Mouse (Mus musculus) heart, adult 2 months (tissue): Measurements from ENCODE around the gene Sec16a. TPM values are rescaled to one million over a fixed set of nuclear protein-coding genes. Genes with fewer than 3 reads are reported as not detected.

ENCODE experiments used
- DNase-seq, 2 experiments: peaks; one replicate each; pipeline ENCODE4 v3.0.0; 2021
- H3K27ac ChIP-seq: fragments of 200-600 bp; 2 replicates; pipeline ENCODE4 v1.8.1; 2022
- H3K27me3 ChIP-seq: fragments of 200-500 bp; 2 replicates; pipeline ENCODE4 v1.6.1; 2012; ENCODE audit warnings: mild to moderate bottlenecking, low read length, inconsistent platforms, mixed read lengths; ENCODE audit not compliant: control insufficient read depth, insufficient read depth
- H3K36me3 ChIP-seq: fragments of 200-500 bp; 2 replicates; pipeline ENCODE4 v1.6.1; 2012; ENCODE audit warnings: low read length, inconsistent platforms; ENCODE audit not compliant: control insufficient read depth, insufficient read depth
- H3K4me1 ChIP-seq: fragments of 200-500 bp; 2 replicates; pipeline ENCODE4 v1.6.1; 2011; ENCODE audit warnings: low read length; ENCODE audit not compliant: control insufficient read depth, insufficient read depth
- H3K4me3 ChIP-seq: fragments of 200-600 bp; 2 replicates; pipeline ENCODE4 v1.8.1; 2022
- H3K79me2 ChIP-seq: fragments of 200-500 bp; replicated peaks from 2 replicates; pipeline ENCODE4 v1.6.1; 2012; ENCODE audit warnings: mild to moderate bottlenecking, inconsistent platforms, low read length, moderate library complexity, mixed read lengths; ENCODE audit not compliant: control insufficient read depth, insufficient read depth
- H3K9ac ChIP-seq: fragments of 200-500 bp; 2 replicates; pipeline ENCODE4 v1.6.1; 2012; ENCODE audit warnings: low read depth, mild to moderate bottlenecking, control low read depth, inconsistent platforms, low read length, mixed read lengths
- CTCF ChIP-seq: fragments of 200-600 bp; IDR thresholded peaks from 2 replicates; pipeline ENCODE4 v1.8.1; 2022; ENCODE audit warnings: antibody characterized with exemption, mild to moderate bottlenecking, moderate library complexity
- EP300 ChIP-seq: fragments of 200-500 bp; IDR thresholded peaks from 2 replicates; pipeline ENCODE4 v1.6.1; 2011; ENCODE audit warnings: low read depth, low read length, control low read depth; ENCODE audit not compliant: insufficient read depth
- POLR2A ChIP-seq: fragments of 200-500 bp; IDR thresholded peaks from 2 replicates; pipeline ENCODE4 v1.6.1; 2011; ENCODE audit warnings: mild to moderate bottlenecking, low read depth, low read length, control low read depth; ENCODE audit not compliant: insufficient read depth
- WGBS: fragments of 180-500 bp; shearing (Covaris S2); methylation state at CpG from one replicate; pipeline ENCODE4 v1.1.7; 2018; 5-methylcytosine and 5-hydroxymethylcytosine counted together
- intact Hi-C: fragments of 180-260 bp; cut with DNase I; formaldehyde crosslinking; loops from one replicate; pipeline ENCODE4 v1.15.1; 2025
- polyA plus RNA-seq: library from polyadenylated mRNA; depleted of rRNA; stranded (reverse); fragments of >200 nt; gene quantifications from 2 replicates; pipeline ENCODE4 v1.2.3, GENCODE M21; 2012
- total RNA-seq, 2 experiments: library from RNA; stranded (reverse); gene quantifications; 2 replicates each; pipeline ENCODE4 v1.2.3; 2021

The Sec16a gene
- total and polyA plus RNA-seq, 3 experiments: 36.3 to 40.4 (median 37.5) TPM

- DNase-seq: peak in 1 of 2 experiments; percentile 79
Observed at GRCm38 (mm10) chr2:26399647-26400046, 45.4 kb downstream of the Sec16a start.

GRCm38 (mm10) chr2:26398978-26399377 is 46.0 kb downstream of the Sec16a start:
- Histone ChIP-seq H3K4me3 (no peak overlapping the region), H3K4me1 (peaks cover 5% of the 10 kb centered on the region), H3K27ac (peak overlapping the region; percentile 48), H3K9ac (no peak overlapping the region), H3K36me3 (no peaks in the 10 kb centered on the region), H3K79me2 (no peaks in the 10 kb centered on the region; the same call in 1 of the 2 replicates), H3K27me3 (no peaks in the 10 kb centered on the region)
- intact Hi-C loops: no loop called here
- 74% methylated on average over 8 of the region's 8 CpGs for WGBS
- 0 out of 2 replicates have a peak, but pooled peaks have one; percentile 34 for TF ChIP-seq EP300
- TF ChIP-seq POLR2A: no peak
- DNase-seq: peak in 1 of 2 experiments; percentile 41

More at GRCm38 (mm10) chr2:26399647-26400046, 45.4 kb downstream of the Sec16a start:
- TF ChIP-seq POLR2A (peak; percentile 23; the same call in 1 of the 2 replicates), EP300 (peak; percentile 85; the same call in 1 of the 2 replicates), CTCF (no peak)
- Histone ChIP-seq H3K36me3 (no peaks in the 10 kb centered on the region), H3K4me1 (peaks cover 5% of the 10 kb centered on the region), H3K9ac (no peak overlapping the region), H3K27ac (peak overlapping the region; percentile 57), H3K27me3 (no peaks in the 10 kb centered on the region), H3K79me2 (no peaks in the 10 kb centered on the region; the same call in 1 of the 2 replicates), H3K4me3 (no peak overlapping the region)
- intact Hi-C loops: no loop called here
- WGBS: 19% methylated on average over 5 of the region's 5 CpGs

GRCm38 (mm10) chr2:26391617-26392016 is 53.4 kb downstream of the Sec16a start:
- intact Hi-C loops: no loop called here
- no peak overlapping the region for H3K4me3 ChIP-seq
- no peak overlapping the region for H3K27ac ChIP-seq
- no peak for TF ChIP-seq POLR2A
- TF ChIP-seq CTCF: no peak
- H3K27me3 ChIP-seq: no peaks in the 10 kb centered on the region
- no peaks in the 10 kb centered on the region for H3K36me3 ChIP-seq
- 83% methylated on average over 6 of the region's 6 CpGs for WGBS
- DNase-seq: no peak
- no peak overlapping the region for H3K9ac ChIP-seq
- peaks cover 3% of the 10 kb centered on the region for H3K4me1 ChIP-seq
- no peaks in the 10 kb centered on the region for H3K79me2 ChIP-seq

- no peak overlapping the region for H3K4me3 ChIP-seq
- no peaks in the 10 kb centered on the region for H3K27me3 ChIP-seq
- TF ChIP-seq CTCF: no peak
- no peak for TF ChIP-seq POLR2A
- TF ChIP-seq EP300: no peak
- WGBS: 73% methylated on average over 3 of the region's 3 CpGs
- H3K79me2 ChIP-seq: no peaks in the 10 kb centered on the region
- no peak for DNase-seq
- H3K4me1 ChIP-seq: peaks cover 3% of the 10 kb centered on the region
- no peaks in the 10 kb centered on the region for H3K36me3 ChIP-seq
- H3K27ac ChIP-seq: no peak overlapping the region
- intact Hi-C loops: no loop called here
- H3K9ac ChIP-seq: no peak overlapping the region
Observed at GRCm38 (mm10) chr2:26390954-26391353, 54.1 kb downstream of the Sec16a start.

GRCm38 (mm10) chr2:26389154-26389690 is 55.8 kb downstream of the Sec16a start, which contains the start of the genes Entr1 and Pmpca:
Entr1 (minus strand) TSS chr2:26389316.
Pmpca (plus strand) TSS chr2:26389339.
- Histone ChIP-seq H3K4me1 (peaks cover 3% of the 10 kb centered on the region), H3K9ac (peak within 1 kb of the TSS; percentile 99), H3K79me2 (no peaks in the 10 kb centered on the region), H3K27me3 (no peaks in the 10 kb centered on the region), H3K27ac (peak within 1 kb of the TSS; percentile 69), H3K4me3 (peak within 1 kb of the TSS; percentile 94), H3K36me3 (no peaks in the 10 kb centered on the region)
- intact Hi-C loops: loop anchor here (5.0 to 10.0 kb wide), 2 partner anchors 37 to 154 kb away; partner anchors contain the start of genes Dnlz and Qsox2
- TF ChIP-seq CTCF: no peak
- TF ChIP-seq EP300: 0 out of 2 replicates have a peak, but pooled peaks have one; percentile 4
- peak; percentile 79 for TF ChIP-seq POLR2A
- WGBS: under 1% methylated on average over 60 of the region's 60 CpGs
- DNase-seq: peak; percentile 90 to 94

- 1% methylated on average over 45 of the region's 45 CpGs for WGBS
- no peak for TF ChIP-seq CTCF
- no peak for TF ChIP-seq POLR2A
- no peak for TF ChIP-seq EP300
- intact Hi-C loops: loop anchor here (5.0 to 10.0 kb wide), 2 partner anchors 36 to 154 kb away; partner anchors contain the start of genes Dnlz and Qsox2
- no peaks in the 10 kb centered on the region for H3K79me2 ChIP-seq
- H3K27me3 ChIP-seq: no peaks in the 10 kb centered on the region
- DNase-seq: no peak
- H3K4me3 ChIP-seq: peak overlapping the region; percentile 94
- H3K36me3 ChIP-seq: no peaks in the 10 kb centered on the region
- H3K9ac ChIP-seq: peak overlapping the region; percentile 99
- peaks cover 3% of the 10 kb centered on the region for H3K4me1 ChIP-seq
- H3K27ac ChIP-seq: peak overlapping the region; percentile 69
Observed at GRCm38 (mm10) chr2:26388682-26389153, 56.3 kb downstream of the Sec16a start.
